Mouse (Mus musculus): Measurements from ENCODE around the gene Tet2. TPM values are rescaled to one million over a fixed set of nuclear protein-coding genes. Genes with fewer than 3 reads are reported as not detected.

Gene Tet2
- polyA plus RNA-seq, 1 experiment from 2014 or later, result 14.7 TPM

DNA sequence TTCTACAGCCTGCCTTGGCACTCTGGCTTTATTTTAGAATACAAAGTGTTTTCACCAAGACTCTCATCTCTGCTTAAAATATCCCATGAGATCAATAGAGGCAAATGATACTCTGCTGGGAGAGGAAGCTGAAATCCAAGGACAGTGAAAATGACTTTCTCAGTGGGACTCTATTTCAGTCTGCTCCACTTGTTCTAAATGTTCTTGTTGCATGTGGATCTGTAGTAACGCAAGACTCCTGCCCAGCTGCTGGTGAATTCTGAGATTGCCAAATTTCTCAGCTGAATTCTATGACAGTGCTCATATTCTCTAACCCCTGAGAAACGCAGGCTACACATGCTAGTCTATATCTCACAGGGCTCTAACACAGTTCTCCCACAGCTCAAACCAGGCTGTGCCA, 35.1 kb downstream of the Tet2 start:
- WGBS, result 94% methylated on average over 2 of the region's 2 CpGs
- Histone ChIP-seq H3K27ac (no peak overlapping the region), H3K9me3 (no peaks in the 10 kb centered on the region), H3K4me1 (no peaks in the 10 kb centered on the region), H3K4me3 (no peak overlapping the region), H3K27me3 (ENCODE audit: poor library complexity, severe bottlenecking) (no peaks in the 10 kb centered on the region), H3K36me3 (replicated peaks) (peaks cover 62% of the 10 kb centered on the region)
- no peak for DNase-seq (ENCODE audit: extremely low spot score, low spot score)

DNA sequence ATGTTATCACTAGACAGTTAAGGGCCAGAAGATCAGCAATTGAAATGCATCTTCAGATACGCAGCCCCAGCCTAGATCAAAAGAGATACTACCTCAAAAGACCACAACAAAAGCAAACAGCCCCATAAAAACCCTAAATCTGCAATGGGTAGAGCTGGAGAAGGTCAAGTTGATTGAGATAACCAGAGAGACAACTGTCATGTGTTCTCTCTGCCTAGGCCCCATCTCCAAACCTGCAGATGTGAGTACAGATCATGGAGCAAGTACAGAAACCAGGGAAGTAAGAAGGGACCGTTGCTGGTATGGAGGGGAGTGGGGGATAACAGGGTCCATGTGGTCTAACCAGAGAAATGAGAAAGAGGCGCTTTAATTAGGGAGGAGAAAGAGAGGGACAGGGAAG, 36.1 kb downstream of the Tet2 start:
- no peak for DNase-seq (ENCODE audit: extremely low spot score, low spot score)
- no peak overlapping the region for H3K27ac ChIP-seq
- 89% methylated on average over 3 of the region's 3 CpGs for WGBS
- no peaks in the 10 kb centered on the region for H3K9me3 ChIP-seq
- no peaks in the 10 kb centered on the region for H3K4me1 ChIP-seq
- H3K4me3 ChIP-seq, result no peak overlapping the region
- no peaks in the 10 kb centered on the region for H3K27me3 ChIP-seq (ENCODE audit: poor library complexity, severe bottlenecking)
- peaks cover 53% of the 10 kb centered on the region for H3K36me3 ChIP-seq (replicated peaks)

DNA sequence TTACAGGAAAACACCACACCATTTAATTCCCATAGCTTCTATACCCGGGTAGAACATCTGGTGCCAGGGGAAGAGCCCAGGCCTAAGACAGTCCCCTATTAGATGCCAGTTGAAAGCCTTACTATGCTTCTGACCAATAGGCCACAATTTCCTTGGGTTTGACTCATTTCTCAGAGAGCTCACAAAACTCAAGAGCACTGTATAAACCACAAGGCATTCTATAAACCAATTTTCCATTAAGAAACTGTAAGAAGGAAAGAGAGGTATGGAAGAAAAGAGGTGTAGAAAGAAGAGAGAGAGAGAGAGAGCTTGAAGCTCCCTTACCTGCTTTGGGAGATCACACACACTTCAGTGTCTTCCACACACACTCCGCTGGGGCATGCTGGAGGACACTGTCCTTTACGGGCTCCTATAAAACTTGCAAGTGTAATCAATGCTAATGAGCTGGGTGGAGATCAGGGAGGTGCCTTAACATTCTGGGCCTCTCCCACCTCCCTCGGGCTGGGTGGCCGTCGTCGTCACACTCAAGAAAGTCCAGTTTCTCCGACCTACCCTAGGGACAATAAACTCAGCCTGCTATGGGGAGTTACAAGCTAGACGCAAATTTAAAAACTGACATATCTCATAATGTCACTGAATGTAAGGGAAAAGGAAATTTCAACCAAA, 38.5 kb downstream of the Tet2 start:
- 91% methylated on average over 9 of the region's 9 CpGs for WGBS
- Histone ChIP-seq H3K27ac (no peak overlapping the region), H3K9me3 (no peaks in the 10 kb centered on the region), H3K4me1 (no peaks in the 10 kb centered on the region), H3K36me3 (replicated peaks) (peaks cover 29% of the 10 kb centered on the region), H3K4me3 (no peak overlapping the region), H3K27me3 (ENCODE audit: poor library complexity, severe bottlenecking) (no peaks in the 10 kb centered on the region)
- DNase-seq (ENCODE audit: extremely low spot score, low spot score), result no peak

DNA sequence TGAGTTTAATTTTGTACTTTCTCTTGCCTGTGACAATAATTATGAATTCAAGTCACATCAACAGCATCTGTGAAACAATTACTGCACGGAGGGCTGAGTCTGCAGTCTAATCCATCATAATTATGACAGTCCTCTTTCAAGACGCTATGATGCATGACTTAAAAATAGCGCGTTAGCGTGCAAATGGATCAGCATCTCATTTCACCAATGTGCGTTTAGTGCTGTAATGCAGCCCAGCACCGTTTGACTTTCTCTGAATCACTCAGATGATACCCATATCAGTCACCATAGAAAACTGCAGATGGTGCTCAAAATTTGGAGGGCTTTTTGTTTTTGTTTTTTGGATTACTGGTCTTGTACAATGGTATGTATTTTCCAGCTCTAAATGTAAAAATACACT, 48.0 kb downstream of the Tet2 start:
- H3K4me1 ChIP-seq, result no peaks in the 10 kb centered on the region
- no peak for DNase-seq (ENCODE audit: extremely low spot score, low spot score)
- no peak overlapping the region for H3K27ac ChIP-seq
- peaks cover 6% of the 10 kb centered on the region; the same call in 1 of the 2 replicates for H3K36me3 ChIP-seq (replicated peaks)
- no peaks in the 10 kb centered on the region for H3K27me3 ChIP-seq (ENCODE audit: poor library complexity, severe bottlenecking)
- 94% methylated on average over 7 of the region's 7 CpGs for WGBS
- H3K9me3 ChIP-seq, result peaks cover 10% of the 10 kb centered on the region
- H3K4me3 ChIP-seq, result no peak overlapping the region

DNA sequence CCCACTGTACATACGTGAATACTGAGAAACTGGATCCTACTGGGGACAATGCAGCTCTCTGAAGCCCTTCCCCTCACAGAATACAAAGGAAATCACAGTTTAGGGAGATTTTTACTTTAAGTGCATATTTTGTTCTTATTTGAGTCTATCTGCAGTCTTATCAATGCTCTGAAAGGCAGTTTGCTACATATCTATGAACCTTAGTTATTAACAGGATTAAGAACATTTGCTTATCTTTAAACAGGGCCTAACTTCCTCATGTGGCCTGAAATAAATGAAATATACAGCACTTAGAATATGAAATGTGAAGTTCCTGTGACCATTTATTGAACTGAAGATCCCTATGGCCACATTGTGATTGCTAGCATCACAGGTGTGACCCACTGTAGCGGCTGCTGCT, 53.6 kb downstream of the Tet2 start:
- Histone ChIP-seq H3K27me3 (ENCODE audit: poor library complexity, severe bottlenecking) (no peaks in the 10 kb centered on the region), H3K36me3 (replicated peaks) (peaks cover 35% of the 10 kb centered on the region), H3K9me3 (peaks cover 10% of the 10 kb centered on the region), H3K4me3 (no peak overlapping the region), H3K27ac (no peak overlapping the region), H3K4me1 (no peaks in the 10 kb centered on the region)
- no peak for DNase-seq (ENCODE audit: extremely low spot score, low spot score)
- 87% methylated on average over 2 of the region's 2 CpGs for WGBS

DNA sequence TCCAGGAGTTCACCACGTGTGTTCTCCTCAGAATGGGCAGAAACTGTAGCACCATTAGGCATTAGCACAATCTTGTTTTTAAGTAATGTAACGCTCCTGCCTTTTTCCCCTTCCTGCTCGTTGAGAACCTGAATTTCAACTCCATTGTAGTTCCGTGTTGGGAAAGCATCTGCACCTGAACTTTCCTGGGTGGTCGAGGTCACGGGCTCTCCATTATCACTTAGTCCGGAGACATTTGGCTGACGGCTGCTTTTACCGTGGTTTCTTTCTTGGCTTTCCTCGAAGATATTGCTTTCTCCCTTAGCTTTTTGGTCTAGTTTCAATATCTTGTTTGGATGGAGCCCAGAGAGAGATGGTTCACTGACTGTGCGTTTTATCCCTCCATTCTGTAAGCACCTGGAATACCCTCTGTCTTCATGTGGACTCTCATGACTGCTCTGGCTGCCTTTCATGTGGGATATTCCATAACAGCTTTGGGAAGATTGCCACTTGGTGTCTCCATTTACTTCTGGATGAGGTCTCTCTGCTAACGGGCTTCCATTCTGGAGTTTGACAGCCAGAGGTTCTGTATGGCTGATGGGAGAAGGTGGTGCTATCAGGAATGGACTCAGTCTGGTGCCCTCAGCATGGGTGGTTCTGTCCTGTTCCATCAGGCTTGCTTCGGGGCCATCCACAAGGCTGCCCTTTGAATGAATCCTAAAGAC, 56.8 kb downstream of the Tet2 start:
- 93% methylated on average over 13 of the region's 13 CpGs for WGBS
- Histone ChIP-seq H3K9me3 (no peaks in the 10 kb centered on the region), H3K4me3 (no peak overlapping the region), H3K27me3 (ENCODE audit: poor library complexity, severe bottlenecking) (no peaks in the 10 kb centered on the region), H3K36me3 (replicated peaks) (peaks cover 54% of the 10 kb centered on the region), H3K4me1 (no peaks in the 10 kb centered on the region), H3K27ac (no peak overlapping the region)
- no peak for DNase-seq (ENCODE audit: extremely low spot score, low spot score)

DNA sequence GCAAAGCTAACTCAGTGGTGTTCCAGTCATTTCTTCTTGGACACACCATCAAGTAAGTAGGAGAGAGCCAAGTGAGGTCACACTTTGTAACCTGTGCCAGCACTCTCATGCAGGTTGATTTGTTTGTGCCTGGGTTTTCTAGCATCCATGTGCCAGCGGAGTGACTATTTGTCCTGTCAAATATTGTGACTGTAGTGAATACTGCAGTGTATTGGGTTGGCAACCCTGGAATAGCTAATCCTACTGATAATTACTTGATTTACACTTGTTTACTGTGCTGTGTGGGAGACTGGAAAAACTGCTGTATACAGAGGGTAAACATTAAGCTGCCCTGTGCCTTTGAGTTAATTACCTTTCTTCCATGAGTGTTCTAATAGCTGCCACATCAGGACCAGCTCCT, 62.1 kb downstream of the Tet2 start:
- H3K36me3 ChIP-seq (replicated peaks), result peaks cover 77% of the 10 kb centered on the region
- H3K27ac ChIP-seq, result no peak overlapping the region
- no peak overlapping the region for H3K4me3 ChIP-seq
- WGBS, result 92% methylated on average over 1 of the region's 1 CpGs
- no peaks in the 10 kb centered on the region for H3K4me1 ChIP-seq
- no peaks in the 10 kb centered on the region for H3K9me3 ChIP-seq
- no peak for DNase-seq (ENCODE audit: extremely low spot score, low spot score)
- no peaks in the 10 kb centered on the region for H3K27me3 ChIP-seq (ENCODE audit: poor library complexity, severe bottlenecking)

DNA sequence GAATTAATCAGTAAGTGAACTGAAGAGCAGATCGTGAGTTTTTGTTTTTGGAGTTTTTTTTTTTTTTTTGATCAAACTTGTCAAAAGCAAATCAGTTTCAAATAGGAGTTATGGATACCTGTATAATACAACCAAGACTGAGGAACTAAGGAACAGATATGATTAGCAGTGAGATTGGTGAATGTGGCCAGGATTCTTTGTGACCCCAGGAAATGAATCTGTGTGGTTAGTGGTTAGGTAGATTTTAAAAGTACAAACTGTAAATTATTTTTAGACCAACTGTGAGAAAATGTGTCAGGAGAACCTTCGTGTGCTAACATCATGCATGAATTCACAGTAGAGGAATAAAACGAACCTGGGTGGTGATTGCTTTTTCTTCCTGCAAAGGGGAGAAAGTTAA, 66.0 kb downstream of the Tet2 start:
- Histone ChIP-seq H3K4me1 (no peaks in the 10 kb centered on the region), H3K9me3 (no peaks in the 10 kb centered on the region), H3K4me3 (no peak overlapping the region), H3K36me3 (replicated peaks) (peaks cover 59% of the 10 kb centered on the region), H3K27me3 (ENCODE audit: poor library complexity, severe bottlenecking) (no peaks in the 10 kb centered on the region), H3K27ac (no peak overlapping the region)
- 93% methylated on average over 3 of the region's 3 CpGs for WGBS
- DNase-seq (ENCODE audit: extremely low spot score, low spot score), result no peak

DNA sequence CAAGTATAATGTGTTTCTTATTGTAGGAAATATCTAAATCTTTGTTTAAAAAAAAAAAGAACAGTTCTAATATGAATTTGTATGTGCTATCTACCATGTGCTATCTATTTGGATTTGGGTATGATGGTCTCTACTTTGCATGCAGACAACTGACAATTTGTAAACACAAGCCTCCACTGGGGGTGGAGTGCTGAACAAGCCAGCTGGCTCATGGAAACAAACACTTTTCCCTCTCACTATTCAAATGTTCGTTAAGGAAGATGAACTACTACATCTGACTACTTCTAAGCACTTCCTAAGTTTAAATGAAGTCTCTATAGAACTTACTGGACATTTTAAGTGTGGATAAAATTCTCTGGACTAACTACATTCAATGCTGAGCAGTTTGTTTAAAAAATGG, 71.2 kb downstream of the Tet2 start:
- Histone ChIP-seq H3K27ac (no peak overlapping the region), H3K4me1 (no peaks in the 10 kb centered on the region), H3K4me3 (no peak overlapping the region), H3K27me3 (ENCODE audit: poor library complexity, severe bottlenecking) (no peaks in the 10 kb centered on the region), H3K36me3 (replicated peaks) (peaks cover 58% of the 10 kb centered on the region), H3K9me3 (no peaks in the 10 kb centered on the region)
- 85% methylated on average over 1 of the region's 1 CpGs for WGBS
- DNase-seq (ENCODE audit: extremely low spot score, low spot score), result no peak

DNA sequence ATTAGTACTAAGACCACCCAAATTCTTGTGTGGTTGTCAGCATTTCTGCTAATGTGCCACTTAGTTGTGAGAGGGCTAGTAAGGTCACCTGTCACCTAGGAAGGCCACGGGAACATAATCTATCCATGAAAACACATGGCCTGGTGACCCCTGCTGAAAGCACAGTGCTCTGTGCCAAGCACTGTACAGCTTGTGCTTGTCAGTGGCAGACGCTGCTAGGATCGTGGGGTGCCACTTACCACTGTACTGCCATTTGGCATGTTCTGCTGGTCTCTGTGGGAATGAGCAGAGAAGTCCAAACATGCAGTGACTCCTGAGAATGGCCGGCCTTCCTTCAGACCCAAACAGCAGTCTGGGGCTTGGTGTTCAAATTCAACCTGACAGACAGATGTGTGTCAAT, 73.8 kb downstream of the Tet2 start:
- Histone ChIP-seq H3K27me3 (ENCODE audit: poor library complexity, severe bottlenecking) (no peaks in the 10 kb centered on the region), H3K4me3 (no peak overlapping the region), H3K27ac (no peak overlapping the region), H3K36me3 (replicated peaks) (peaks cover 75% of the 10 kb centered on the region), H3K9me3 (no peaks in the 10 kb centered on the region), H3K4me1 (no peaks in the 10 kb centered on the region)
- 95% methylated on average over 4 of the region's 4 CpGs for WGBS
- DNase-seq (ENCODE audit: extremely low spot score, low spot score), result no peak

DNA sequence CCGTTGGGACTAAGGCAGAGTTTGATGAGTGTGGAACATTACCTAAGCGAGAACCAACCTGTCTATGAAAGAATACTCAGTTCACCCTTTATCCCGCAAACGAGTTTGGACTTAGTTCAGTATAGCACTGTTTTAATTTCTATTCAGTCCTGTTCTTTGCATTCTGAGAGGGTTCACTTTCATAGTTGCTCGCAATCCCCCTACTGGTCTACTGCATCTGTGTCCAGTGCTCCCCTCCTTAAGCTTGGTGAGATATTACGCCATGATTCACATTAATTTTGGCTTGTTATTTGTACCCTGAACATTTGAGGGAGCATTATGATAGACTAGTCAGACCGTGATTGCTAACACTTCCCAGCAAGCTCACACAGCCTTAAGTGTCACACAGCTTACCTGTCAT, 76.1 kb downstream of the Tet2 start:
- Histone ChIP-seq H3K27me3 (ENCODE audit: poor library complexity, severe bottlenecking) (no peaks in the 10 kb centered on the region), H3K27ac (no peak overlapping the region), H3K4me3 (no peak overlapping the region), H3K4me1 (no peaks in the 10 kb centered on the region), H3K36me3 (replicated peaks) (peaks cover 59% of the 10 kb centered on the region), H3K9me3 (no peaks in the 10 kb centered on the region)
- WGBS, result 96% methylated on average over 7 of the region's 7 CpGs
- DNase-seq (ENCODE audit: extremely low spot score, low spot score), result no peak

DNA sequence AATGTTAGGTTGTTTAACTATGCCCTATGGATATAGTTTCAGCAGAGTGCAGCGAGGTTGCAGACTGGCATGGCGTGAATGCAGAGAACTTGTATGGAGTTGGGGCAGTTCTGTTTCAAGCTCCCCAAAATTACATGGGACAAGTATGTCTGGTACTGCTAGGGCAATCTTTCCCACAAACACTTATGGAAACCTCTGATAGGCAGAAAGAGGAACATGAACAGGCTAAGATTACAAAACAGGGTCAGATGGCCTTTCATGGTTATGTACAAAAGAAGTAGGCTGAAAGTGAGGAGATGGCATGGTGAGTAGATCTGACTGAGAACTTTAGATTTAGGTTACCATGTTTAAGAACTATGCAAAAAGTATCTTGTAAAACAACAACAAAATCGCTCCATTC, 81.7 kb downstream of the Tet2 start:
- no peaks in the 10 kb centered on the region for H3K27me3 ChIP-seq (ENCODE audit: poor library complexity, severe bottlenecking)
- H3K4me3 ChIP-seq, result no peak overlapping the region
- H3K27ac ChIP-seq, result no peak overlapping the region
- no peaks in the 10 kb centered on the region for H3K4me1 ChIP-seq
- H3K9me3 ChIP-seq, result no peaks in the 10 kb centered on the region
- 89% methylated on average over 3 of the region's 3 CpGs for WGBS
- peaks cover 34% of the 10 kb centered on the region for H3K36me3 ChIP-seq (replicated peaks)
- DNase-seq (ENCODE audit: extremely low spot score, low spot score), result no peak

DNA sequence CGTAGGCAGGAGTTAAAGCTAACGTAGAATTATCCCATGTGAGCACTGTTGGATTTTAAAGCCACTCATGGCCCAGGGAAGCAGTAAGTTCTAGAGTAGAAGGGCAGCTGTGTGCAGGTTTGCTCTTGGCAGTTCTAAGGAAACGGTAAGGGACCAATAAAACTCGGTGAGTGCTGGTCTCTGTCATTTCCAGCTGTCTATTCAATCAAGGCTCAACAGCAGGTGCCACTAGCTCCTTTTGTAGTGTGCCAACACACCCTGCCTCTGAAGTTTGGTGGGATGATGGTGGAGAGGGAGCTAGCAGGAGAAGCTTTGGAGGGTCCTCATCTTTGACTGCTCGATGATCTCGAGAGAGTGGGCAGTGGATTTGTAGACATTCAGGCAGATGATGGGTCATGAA, 82.5 kb downstream of the Tet2 start:
- no peak overlapping the region for H3K27ac ChIP-seq
- peaks cover 27% of the 10 kb centered on the region for H3K36me3 ChIP-seq (replicated peaks)
- no peaks in the 10 kb centered on the region for H3K9me3 ChIP-seq
- no peaks in the 10 kb centered on the region for H3K27me3 ChIP-seq (ENCODE audit: poor library complexity, severe bottlenecking)
- no peak for DNase-seq (ENCODE audit: extremely low spot score, low spot score)
- H3K4me1 ChIP-seq, result no peaks in the 10 kb centered on the region
- 88% methylated on average over 6 of the region's 6 CpGs for WGBS
- no peak overlapping the region for H3K4me3 ChIP-seq

Data from forebrain, embryonic 10.5 days (tissue).